Mouse (Mus musculus) olfactory bulb, adult 2 months (tissue): ENCODE results near the gene Plekhh2. TPM values are rescaled to one million over a fixed set of nuclear protein-coding genes. Genes with fewer than 3 reads are reported as not detected.

ENCODE experiments used
- H3K27ac ChIP-seq: fragments of 200-500 bp; 2 replicates; pipeline ENCODE4 v1.5.1; 2012; ENCODE audit warnings: low read depth, low read length; ENCODE audit not compliant: insufficient read depth
- H3K4me1 ChIP-seq: fragments of 200-500 bp; 2 replicates; pipeline ENCODE4 v1.6.1; 2012; ENCODE audit warnings: low read length; ENCODE audit not compliant: control insufficient read depth, insufficient read depth
- H3K4me3 ChIP-seq: fragments of 200-500 bp; 2 replicates; pipeline ENCODE4 v1.5.1; 2012; ENCODE audit warnings: mild to moderate bottlenecking, low read depth, low read length, moderate library complexity; ENCODE audit not compliant: insufficient read depth
- CTCF ChIP-seq: fragments of 200-500 bp; IDR thresholded peaks from 2 replicates; pipeline ENCODE4 v1.5.1; 2012; ENCODE audit warnings: low read depth, mild to moderate bottlenecking, low read length, moderate library complexity; ENCODE audit not compliant: insufficient read depth
- POLR2A ChIP-seq: fragments of 200-500 bp; IDR thresholded peaks from 2 replicates; pipeline ENCODE4 v1.6.1; 2012; ENCODE audit warnings: mild to moderate bottlenecking, low read depth, low read length, moderate library complexity; ENCODE audit not compliant: insufficient read depth
- WGBS: fragments of 180-500 bp; shearing (Covaris S2); methylation state at CpG from one replicate; pipeline ENCODE4 v1.1.7; 2018; 5-methylcytosine and 5-hydroxymethylcytosine counted together
- polyA plus RNA-seq: library from polyadenylated mRNA; stranded (reverse); fragments of >200 nt; gene quantifications from 2 replicates; pipeline ENCODE4 v1.2.4, GENCODE M21; 2012; ENCODE audit warnings: low replicate concordance; ENCODE audit not compliant: missing spikeins, insufficient read depth, insufficient read length

Plekhh2 gene
- polyA plus RNA-seq, 1 experiment = not detected

DNA sequence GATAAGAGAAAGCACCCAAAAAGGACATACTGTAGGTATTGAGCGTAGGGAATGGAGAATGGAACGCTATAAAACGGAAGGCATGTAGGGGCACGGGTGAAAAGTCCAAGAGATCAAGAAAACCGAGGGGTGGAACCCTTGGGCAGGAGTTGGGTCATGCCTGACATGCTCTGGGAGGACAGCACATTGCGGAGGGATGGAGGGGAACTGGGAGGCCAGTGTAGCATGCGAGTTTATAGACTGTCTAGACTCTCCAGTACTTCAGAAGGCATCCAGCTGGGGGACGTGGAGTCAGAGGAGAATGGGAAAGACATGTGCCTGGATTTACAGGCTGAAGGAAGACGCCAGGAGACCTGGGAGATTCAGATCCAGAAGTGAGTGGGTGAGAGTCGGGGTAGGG is 68.1 kb downstream of the Plekhh2 start:
- Histone ChIP-seq H3K27ac (no peak overlapping the region), H3K4me3 (no peak overlapping the region), H3K4me1 (no peaks in the 10 kb centered on the region)
- TF ChIP-seq CTCF (no peak), POLR2A (no peak)
- WGBS = 95% methylated on average over 10 of the region's 10 CpGs

DNA sequence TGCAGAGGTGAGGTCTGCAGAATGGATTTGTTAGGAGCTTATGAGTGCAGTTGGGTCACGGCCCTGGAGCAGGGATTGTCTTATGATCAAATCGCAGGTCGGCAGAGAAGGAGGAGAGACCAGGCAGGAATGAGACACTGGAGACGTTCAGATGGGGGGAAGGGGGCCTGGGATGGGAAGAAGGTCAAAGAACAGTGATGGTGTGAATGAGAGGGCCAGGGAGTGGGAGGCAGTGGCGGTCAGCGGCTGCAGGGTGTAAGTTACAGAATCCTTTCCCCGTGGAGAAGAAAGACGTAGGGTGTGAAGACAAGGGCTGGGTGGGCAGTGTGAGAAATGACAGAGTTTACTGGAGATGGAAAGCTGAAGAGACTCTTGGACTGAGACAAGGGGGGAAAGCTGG is 69.1 kb downstream of the Plekhh2 start:
- 81% methylated on average over 8 of the region's 8 CpGs for whole genome bisulfite sequencing
- no peak for TF ChIP-seq CTCF
- no peak for TF ChIP-seq POLR2A
- no peak overlapping the region for H3K27ac ChIP-seq
- H3K4me1 ChIP-seq = no peaks in the 10 kb centered on the region
- no peak overlapping the region for H3K4me3 ChIP-seq

GRCm38 (mm10) chr17:84581740-84582414 is 70.2 kb downstream of the Plekhh2 start:
- TF ChIP-seq CTCF (no peak), POLR2A (no peak)
- Histone ChIP-seq H3K4me1 (no peaks in the 10 kb centered on the region), H3K27ac (no peak overlapping the region), H3K4me3 (no peak overlapping the region)
- WGBS = 47% methylated on average over 8 of the region's 8 CpGs

GRCm38 (mm10) chr17:84584107-84584506 is 72.4 kb downstream of the Plekhh2 start:
- WGBS = 84% methylated on average over 9 of the region's 9 CpGs
- no peak for TF ChIP-seq POLR2A
- TF ChIP-seq CTCF = no peak

GRCm38 (mm10) chr17:84585104-84585503 is 73.4 kb downstream of the Plekhh2 start:
- no peak for TF ChIP-seq POLR2A
- TF ChIP-seq CTCF = no peak
- Histone ChIP-seq H3K4me3 (no peak overlapping the region), H3K4me1 (no peaks in the 10 kb centered on the region), H3K27ac (no peak overlapping the region)
- WGBS = 78% methylated on average over 8 of the region's 8 CpGs

More at GRCm38 (mm10) chr17:84584107-84584506, 72.4 kb downstream of the Plekhh2 start:
- no peak overlapping the region for H3K4me3 ChIP-seq
- H3K27ac ChIP-seq = no peak overlapping the region
- no peaks in the 10 kb centered on the region for H3K4me1 ChIP-seq

GRCm38 (mm10) chr17:84590065-84590464 is 78.4 kb downstream of the Plekhh2 start:
- TF ChIP-seq CTCF (no peak), POLR2A (no peak)

DNA sequence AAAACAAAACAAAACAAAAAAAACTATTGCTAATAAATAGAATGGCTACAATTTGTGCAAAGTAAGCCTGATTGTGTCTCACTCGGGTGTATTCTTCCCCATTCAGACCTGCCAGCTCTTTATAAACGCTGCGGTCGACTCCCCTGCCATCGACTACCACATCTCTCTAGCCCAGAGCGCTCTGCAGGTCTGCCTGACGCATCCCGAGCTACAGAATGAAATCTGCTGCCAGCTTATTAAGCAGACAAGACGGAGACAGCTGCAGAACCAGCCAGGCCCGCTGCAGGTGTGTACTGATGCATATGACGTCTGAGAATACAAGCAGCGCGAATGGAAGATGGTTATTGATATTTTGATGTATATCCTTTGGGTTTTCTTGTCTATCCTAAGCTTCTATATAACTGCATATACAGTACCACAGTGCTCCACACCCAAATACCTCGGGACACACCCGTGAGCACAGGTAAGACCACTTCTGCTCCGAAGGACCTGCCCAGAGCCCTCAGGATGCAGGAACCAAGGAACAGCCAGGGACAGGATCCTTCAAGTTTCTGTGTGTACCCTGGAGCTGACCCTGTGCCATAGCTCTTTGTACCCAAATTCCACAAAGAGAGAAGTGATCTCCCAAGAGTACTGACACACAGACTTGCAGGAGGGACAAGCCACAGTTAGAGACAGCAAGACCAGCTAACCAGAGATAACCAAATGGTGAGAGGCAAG is 79.9 kb downstream of the Plekhh2 start:
- WGBS = 87% methylated on average over 16 of the region's 16 CpGs
- no peak overlapping the region for H3K4me3 ChIP-seq
- H3K4me1 ChIP-seq = 0 out of 2 replicates have a peak, but pooled peaks cover 2% of the 10 kb centered on the region
- TF ChIP-seq CTCF (no peak), POLR2A (no peak)
- H3K27ac ChIP-seq = no peak overlapping the region

More at GRCm38 (mm10) chr17:84590065-84590464, 78.4 kb downstream of the Plekhh2 start:
- Histone ChIP-seq H3K4me1 (no peaks in the 10 kb centered on the region), H3K4me3 (no peak overlapping the region), H3K27ac (no peak overlapping the region)
- WGBS = 98% methylated on average over 7 of the region's 7 CpGs

GRCm38 (mm10) chr17:84596015-84596441 is 84.3 kb downstream of the Plekhh2 start:
- Histone ChIP-seq H3K4me3 (no peak overlapping the region), H3K27ac (no peak overlapping the region), H3K4me1 (0 out of 2 replicates have a peak, but pooled peaks cover 2% of the 10 kb centered on the region)
- TF ChIP-seq POLR2A (no peak), CTCF (no peak)
- WGBS = 49% methylated on average over 10 of the region's 10 CpGs

DNA sequence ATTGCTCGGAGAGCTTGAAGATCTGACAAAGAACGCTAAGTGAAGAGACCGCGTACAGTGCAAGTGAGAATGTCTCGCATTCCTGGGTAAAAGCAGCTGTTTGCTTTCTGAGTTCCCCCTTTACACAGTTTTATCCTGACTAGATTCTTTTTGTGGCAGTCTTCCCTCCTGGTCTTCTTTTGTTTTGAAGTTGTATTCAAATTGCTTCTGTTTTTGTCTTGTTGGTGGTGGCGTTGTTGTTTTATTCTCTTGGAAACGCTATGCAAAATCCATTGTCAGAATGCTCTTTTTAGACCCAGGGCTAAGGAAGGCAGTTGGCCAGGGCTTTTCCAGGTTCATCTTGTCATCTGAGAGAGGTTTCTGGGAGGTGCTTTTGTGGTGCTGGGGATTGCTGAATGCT is 84.8 kb downstream of the Plekhh2 start:
- TF ChIP-seq POLR2A (no peak), CTCF (no peak)
- 48% methylated on average over 7 of the region's 7 CpGs for WGBS
- Histone ChIP-seq H3K27ac (no peak overlapping the region), H3K4me3 (no peak overlapping the region), H3K4me1 (0 out of 2 replicates have a peak, but pooled peaks cover 2% of the 10 kb centered on the region)
